Comparison of ENCODE assay signal across 17 mouse cellular contexts in the genomic region with DNA sequence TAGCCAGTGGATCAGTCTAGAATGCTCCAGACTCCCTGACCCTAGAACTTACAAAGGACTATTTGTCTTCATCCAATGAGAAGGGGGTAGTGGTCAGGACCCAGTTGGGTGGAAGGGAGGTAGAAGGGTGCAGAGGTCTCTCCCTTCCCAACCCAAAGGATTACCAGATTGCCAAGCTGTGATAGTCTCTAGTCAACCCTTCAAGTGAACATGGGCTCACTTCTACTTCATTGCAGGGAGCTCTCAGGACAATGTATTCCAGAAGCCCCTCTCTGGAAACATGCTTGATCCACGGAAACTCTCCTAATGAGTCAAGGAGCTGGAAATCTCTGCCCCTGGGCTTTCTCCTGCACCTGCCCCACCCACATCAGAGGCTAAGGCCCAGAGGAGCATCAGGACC. TPM values are rescaled to one million over a fixed set of nuclear protein-coding genes. Genes with fewer than 3 reads are reported as not detected.
"Had no signal": no experiment of that assay in that cellular context is flagged by ENCODE, and none has a peak within 500 bp of the region (broad histone marks: within the 10 kb centered on the region; RNA-seq: fewer than 3 reads in every experiment).

No protein-coding gene starts in this region.

- H3K9me3 ChIP-seq: liver, embryonic 13.5 days; lung, embryonic 15.5 days; neural tube, embryonic 13.5 days had no signal

- H3K9ac ChIP-seq: liver, embryonic 13.5 days; liver, postnatal 0 days; lung, embryonic 15.5 days; neural tube, embryonic 13.5 days had no signal

- H3K4me3 ChIP-seq: liver, embryonic 13.5 days; lung, embryonic 15.5 days; neural tube, embryonic 13.5 days had no signal

- DNase-seq: kidney, adult 11 months; kidney, adult 9 months; kidney, postnatal 36 days; layer of hippocampus, adult 9-11 months; layer of hippocampus, postnatal 36 days; liver; liver, embryonic 13.5 days; liver, postnatal 0 days; lung, postnatal 36 days; midbrain, embryonic 14.5 days; right cerebral cortex, postnatal 4 days; spleen, adult 18-20 months; thymus, adult 18-20 months; thymus, postnatal 14 days had no signal

- H3K36me3 ChIP-seq: liver, embryonic 13.5 days; lung, embryonic 15.5 days; neural tube, embryonic 13.5 days had no signal

- H3K4me2 ChIP-seq: liver, embryonic 13.5 days; lung, embryonic 15.5 days; neural tube, embryonic 13.5 days had no signal

- H3K4me1 ChIP-seq: liver, embryonic 13.5 days had no signal

- H3K27ac ChIP-seq: kidney, postnatal 0 days; liver, embryonic 13.5 days; lung, embryonic 15.5 days; neural tube, embryonic 13.5 days had no signal

- ATAC-seq: liver, postnatal 0 days had no signal

RNA-seq across cellular contexts. Expression of a gene that starts 1.5 kb away (rescaled TPM):
- polyA plus RNA-seq: kidney, postnatal 0 days had no signal
